Mouse (Mus musculus) layer of hippocampus, adult 9-10 months (tissue): ENCODE measurements at regions not wholly inside any gene's neighbourhood (a gene's known extent, or its start where the extent isn't known, plus 50 kb on each side); places are given as distances from the start of the nearest gene placed in this dataset.

Experiments used
- DNase-seq: peaks from one replicate; pipeline ENCODE4 v3.0.0; 2022; ENCODE audit warnings: low spot score

GRCm38 (mm10) chr9:84295891-84296290 lies 370.9 kb downstream of the Bckdhb start:
- no peak for DNase-seq

- no peak for DNase-seq
Observed at GRCm38 (mm10) chr9:84296456-84296855, 371.5 kb downstream of the Bckdhb start.

GRCm38 (mm10) chr9:84304398-84304797 lies 379.5 kb downstream of the Bckdhb start:
- no peak for DNase-seq

- no peak for DNase-seq
Observed at GRCm38 (mm10) chr9:84318811-84319210, 393.9 kb downstream of the Bckdhb start.

- DNase-seq, result no peak
Observed at GRCm38 (mm10) chr9:84319338-84319737, 394.4 kb downstream of the Bckdhb start.

- DNase-seq, result no peak
Observed at GRCm38 (mm10) chr9:84323145-84323544, 398.2 kb downstream of the Bckdhb start.

GRCm38 (mm10) chr9:84331083-84331602 lies 406.2 kb downstream of the Bckdhb start:
- no peak for DNase-seq

GRCm38 (mm10) chr9:84343435-84344095 lies 418.6 kb downstream of the Bckdhb start:
- peak; percentile 42 for DNase-seq

GRCm38 (mm10) chr9:84350223-84350622 lies 425.3 kb downstream of the Bckdhb start:
- DNase-seq, result no peak

GRCm38 (mm10) chr9:84354409-84354808 lies 429.5 kb downstream of the Bckdhb start:
- no peak for DNase-seq

- no peak for DNase-seq
Observed at GRCm38 (mm10) chr9:84356167-84356566, 431.2 kb downstream of the Bckdhb start.

GRCm38 (mm10) chr9:84359879-84360278 lies 434.9 kb downstream of the Bckdhb start:
- DNase-seq, result no peak

- DNase-seq, result no peak
Observed at GRCm38 (mm10) chr9:84360484-84360883, 435.5 kb downstream of the Bckdhb start.

- DNase-seq, result no peak
Observed at GRCm38 (mm10) chr9:84363478-84363877, 438.5 kb downstream of the Bckdhb start.

- DNase-seq, result no peak
Observed at GRCm38 (mm10) chr9:84369200-84369599, 444.3 kb downstream of the Bckdhb start.

GRCm38 (mm10) chr9:84370260-84370659 lies 445.3 kb downstream of the Bckdhb start:
- no peak for DNase-seq

- no peak for DNase-seq
Observed at GRCm38 (mm10) chr9:84375746-84376145, 450.8 kb downstream of the Bckdhb start.

GRCm38 (mm10) chr9:84376621-84377020 lies 451.7 kb downstream of the Bckdhb start:
- no peak for DNase-seq

- no peak for DNase-seq
Observed at GRCm38 (mm10) chr9:84381942-84382341, 457.0 kb downstream of the Bckdhb start.

GRCm38 (mm10) chr9:84389831-84390230 lies 464.9 kb downstream of the Bckdhb start:
- DNase-seq, result no peak

GRCm38 (mm10) chr9:84394536-84395314 lies 469.8 kb downstream of the Bckdhb start:
- DNase-seq, result no peak

- DNase-seq, result no peak
Observed at GRCm38 (mm10) chr9:84399481-84399880, 474.5 kb downstream of the Bckdhb start.
